14 mouse cellular contexts compared by ENCODE assay signal in genomic region chr19:36471325-36471724, GRCm38 (mm10).
DNase-seq lines count a peak whose midpoint lies in the region.
"Had no signal": no experiment of that assay in that cellular context is flagged by ENCODE, and none has a peak within 500 bp of the region (broad histone marks: within the 10 kb centered on the region; RNA-seq: fewer than 3 reads in every experiment).

No protein-coding gene starts in this region.

- peak; percentile 11 to 43 for DNase-seq in frontal cortex, adult 2 months (ENCODE audit: extremely low spot score in 1 of 2, low spot score in 1 of 2)
- no peak for DNase-seq in frontal cortex, postnatal 36 days (ENCODE audit: low spot score in 2 of 2)
- peak; percentile 20 for DNase-seq in right cerebral cortex, adult 18-20 months
- DNase-seq in right cerebral cortex, postnatal 10 days (ENCODE audit: low spot score in 2 of 2) = no peak
- peak; percentile 63 for DNase-seq in brain, adult 2 months (ENCODE audit: low read depth, low spot score)
- peak; percentile 70 for DNase-seq in telencephalon, adult 2 months (ENCODE audit: low read depth, low spot score)
- no peak for DNase-seq in retina, postnatal 1 day
- DNase-seq: adrenal gland, adult 2 months; adrenal gland, postnatal 10 days; adrenal gland, postnatal 25 days; cerebellum, adult 11-12 months; cerebellum, adult 2 months; cerebellum, adult 9-10 months; cerebellum, postnatal 25 days had no signal

Comparison
In these comparisons a context has a peak if more than half of its experiments do, and no peak if none do; other contexts are left out.
1. DNase-seq: peak in frontal cortex, adult 2 months (2 of 2), right cerebral cortex, adult 18-20 months (single experiment), brain, adult 2 months (single experiment) and telencephalon, adult 2 months (single experiment); none in frontal cortex, postnatal 36 days (0 of 2), right cerebral cortex, postnatal 10 days (0 of 2) and retina, postnatal 1 day (single experiment).